Mouse (Mus musculus) natural killer cell, adult 2 months (primary cell): ENCODE data around the gene Zfp275.
"Not testable (repeated sequence)": the region's sequence is repeated elsewhere in the genome, so short reads cannot be mapped to it uniquely, and the experiment has no call there.

Experiments used
- DNase-seq, 2 experiments: peaks; one replicate each; pipeline ENCODE4 v3.0.0; 2022; ENCODE audit warnings: low spot score in 2 of 2

Zfp275 gene

DNA sequence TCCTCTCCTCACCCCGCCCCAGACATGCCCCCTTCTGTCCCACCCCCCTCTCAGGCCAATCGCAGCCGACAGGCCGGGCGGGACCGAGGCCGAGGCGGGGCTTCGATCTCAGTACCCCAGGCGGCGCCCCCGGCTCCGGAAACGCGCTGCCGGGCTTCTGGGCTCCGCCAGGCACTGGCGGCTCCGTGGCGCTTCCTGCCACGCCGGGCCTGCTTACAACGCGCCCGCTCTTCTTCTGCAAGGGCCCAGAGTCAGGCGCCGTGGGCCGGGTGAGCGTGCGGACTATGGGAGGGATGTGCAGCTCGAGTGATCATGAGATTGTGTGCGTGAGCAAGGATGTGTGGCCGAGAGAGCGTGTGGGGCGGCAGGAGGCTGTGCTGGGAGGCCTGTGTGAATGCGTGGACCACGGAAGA is at the start of gene Zfp275:
TSS of gene Zfp275 (plus strand) at position 139 of the 413 bp plus-strand sequence.
- peak; percentile 58 to 67 for DNase-seq

DNA sequence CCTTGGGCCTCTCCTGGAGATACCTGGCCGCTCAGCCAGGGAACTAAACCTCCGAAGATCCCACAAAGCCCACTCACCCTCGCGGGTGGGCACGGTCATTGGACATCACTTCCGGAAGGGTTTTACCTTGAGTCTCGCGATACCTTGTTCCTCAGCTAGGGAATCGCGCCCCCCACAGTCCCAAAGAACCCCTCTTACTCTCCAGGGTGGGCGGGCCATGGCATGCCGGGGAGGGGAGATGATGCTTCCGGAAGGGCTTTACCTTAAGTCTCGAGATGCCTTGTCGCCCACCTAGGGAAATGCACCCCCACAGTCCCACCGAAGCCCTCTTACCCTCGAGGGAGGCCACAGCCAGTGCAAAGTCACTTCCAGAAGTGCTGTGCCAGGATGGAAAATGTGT is 49.5 kb upstream of the Zfp275 start, which contains the start of the genes Xlr5a and Xlr5c:
TSS of gene Xlr5a (minus strand) at position 101 of the 400 bp plus-strand sequence.
TSS of gene Xlr5c (minus strand) at position 101 of the 400 bp plus-strand sequence.
- not testable (repeated sequence) for DNase-seq

GRCm38 (mm10) chrX:73295745-73296144 is 46.7 kb upstream of the Zfp275 start:
- not testable (repeated sequence) for DNase-seq

DNA sequence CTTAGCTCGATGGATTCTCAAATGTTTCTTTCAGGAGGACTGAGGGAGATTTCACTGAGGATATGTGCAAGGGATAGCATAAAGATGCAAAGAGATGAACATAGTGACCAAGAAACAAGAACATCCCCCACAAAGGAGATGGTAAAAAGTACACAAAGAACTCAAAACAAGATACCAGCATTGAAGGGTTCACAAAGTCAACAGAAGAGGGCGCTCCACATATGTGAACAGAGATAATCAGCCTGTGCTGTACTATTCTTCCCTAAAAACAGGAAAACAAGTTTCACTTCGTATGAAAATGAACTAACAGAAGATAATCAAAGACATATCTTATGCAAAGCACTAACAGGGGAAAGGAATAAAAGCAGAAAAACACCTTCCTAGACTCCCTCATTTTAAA is 29.9 kb upstream of the Zfp275 start:
- DNase-seq: peak in 1 of 2 experiments; percentile 6

- DNase-seq: no peak
These were observed 21.4 kb upstream of the Zfp275 start for GRCm38 (mm10) chrX:73321029-73321428.

- DNase-seq: no peak
These were observed 15.2 kb upstream of the Zfp275 start for GRCm38 (mm10) chrX:73327215-73327614.

DNA sequence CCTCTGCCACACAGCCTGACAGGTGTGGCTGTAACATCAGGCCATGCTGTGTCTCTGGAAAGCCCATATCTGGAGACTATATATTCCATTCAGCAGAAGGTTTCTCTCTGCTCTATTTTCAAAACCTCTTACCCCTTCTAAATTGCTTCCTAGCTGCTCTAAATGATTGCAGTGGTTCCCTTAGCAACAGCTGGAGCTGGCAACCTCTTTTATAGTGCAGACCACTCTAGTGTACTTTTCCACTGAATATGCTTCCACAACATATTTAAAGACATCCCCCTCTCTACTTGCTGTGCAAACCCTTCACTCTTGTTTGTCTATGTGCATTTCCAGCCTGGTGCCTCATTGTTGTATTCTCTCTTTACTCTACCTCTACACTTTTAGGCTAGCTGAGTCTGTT is 8.9 kb upstream of the Zfp275 start:
- DNase-seq: no peak

- no peak for DNase-seq
These were observed 5.7 kb upstream of the Zfp275 start, which contains the start of gene Gm45015 for GRCm38 (mm10) chrX:73336740-73337139. Gene Gm45015, minus strand, starts transcription at chrX:73336840.

- DNase-seq: no peak
These were observed 948 bp upstream of the Zfp275 start for GRCm38 (mm10) chrX:73341473-73341872.

DNA sequence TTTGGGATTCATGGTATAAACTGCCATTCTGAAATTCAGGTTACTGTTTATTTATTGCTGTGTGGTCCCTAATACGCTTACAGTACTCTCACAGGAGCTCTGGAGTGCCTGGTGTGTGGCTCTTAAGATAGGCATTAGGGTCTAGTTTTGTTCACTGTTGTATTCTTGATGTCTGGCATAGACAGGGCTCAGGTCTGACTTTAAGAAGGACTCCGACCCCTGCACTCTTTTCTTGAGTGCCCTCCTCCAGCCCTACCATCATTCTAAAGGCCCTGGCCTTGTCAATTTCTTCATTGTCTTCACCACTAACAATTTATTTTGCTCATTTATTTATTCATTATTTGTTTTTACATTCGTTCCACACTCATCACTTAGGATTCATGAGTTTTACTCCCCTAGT is 353 bp upstream of the Zfp275 start:
- DNase-seq: no peak

DNA sequence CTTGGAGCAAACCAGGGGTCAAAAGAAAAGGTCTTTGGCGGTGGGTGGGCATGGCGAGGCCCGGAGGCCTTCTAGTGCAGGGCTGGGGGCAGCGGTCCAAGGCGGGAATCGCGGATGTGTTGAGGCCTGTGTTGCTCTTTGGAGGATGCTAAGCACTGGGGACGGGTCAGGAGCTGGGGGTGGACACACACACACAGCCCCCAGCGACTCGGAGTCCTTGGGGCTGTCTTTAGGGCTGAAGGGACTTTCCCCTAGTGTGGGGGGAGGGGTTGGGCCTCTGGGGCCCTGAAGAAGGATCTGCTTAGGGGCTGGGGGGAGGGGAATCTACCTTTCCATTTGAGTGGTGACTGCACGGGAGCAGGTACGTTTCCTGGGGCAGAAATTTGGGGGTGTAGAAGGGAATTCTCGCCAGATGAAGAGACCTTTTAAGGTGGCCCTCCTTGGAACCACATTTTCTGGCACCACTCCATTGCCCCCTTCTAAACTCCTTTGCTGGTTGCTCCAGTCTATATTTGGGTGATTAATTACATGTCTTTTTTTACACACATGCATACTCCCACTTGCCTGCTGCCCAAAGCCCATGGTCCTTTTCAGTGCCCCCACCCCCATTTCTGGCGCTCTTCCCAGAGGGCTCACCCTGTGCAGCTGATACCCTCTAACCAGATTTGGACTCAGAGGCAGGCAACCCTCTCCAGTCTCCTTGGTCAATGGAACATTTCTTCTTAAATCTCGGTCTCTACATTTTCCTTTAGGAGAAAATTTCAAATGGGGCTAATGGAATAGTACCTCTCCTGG is 717 bp downstream of the Zfp275 start:
- peak; percentile 28 to 35 for DNase-seq

DNA sequence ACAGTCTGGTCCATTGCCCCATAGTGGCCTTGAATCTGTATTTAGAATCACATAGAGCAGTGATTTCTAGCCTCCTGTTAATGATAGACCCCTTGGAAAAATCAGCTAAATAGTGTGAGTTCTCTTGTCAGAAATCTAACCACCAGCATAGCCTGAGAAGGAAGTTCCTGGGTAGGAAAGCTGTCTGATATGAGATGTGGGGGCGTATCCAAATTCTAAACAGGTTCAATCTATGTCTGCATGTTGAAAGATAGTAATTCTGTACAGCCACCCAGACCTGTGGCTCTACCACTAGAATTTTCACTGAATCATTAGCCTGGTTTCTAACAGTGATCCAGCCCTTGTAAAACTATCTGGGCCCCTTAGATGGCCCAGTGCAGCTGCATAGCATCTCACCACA is 1.4 kb downstream of the Zfp275 start:
- no peak for DNase-seq

DNA sequence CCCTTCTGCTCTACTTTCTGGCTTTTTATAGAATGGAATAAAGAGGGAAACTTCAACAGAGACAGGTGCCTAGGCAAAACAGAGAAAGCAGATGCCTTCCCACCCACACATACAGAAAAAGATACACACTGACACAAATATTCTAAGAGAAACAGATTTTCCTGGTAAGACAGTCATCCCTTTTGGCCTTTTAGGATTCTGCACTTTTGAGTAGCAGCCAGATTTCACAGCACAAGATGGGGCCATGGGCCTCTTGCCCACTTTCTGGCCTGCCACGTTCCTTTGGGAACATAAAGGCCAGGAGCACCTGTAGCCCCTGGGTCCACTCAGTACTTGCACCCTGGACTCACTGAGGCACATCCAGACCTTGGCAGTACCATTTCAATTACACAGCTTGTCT is 1.9 kb downstream of the Zfp275 start:
- no peak for DNase-seq

DNA sequence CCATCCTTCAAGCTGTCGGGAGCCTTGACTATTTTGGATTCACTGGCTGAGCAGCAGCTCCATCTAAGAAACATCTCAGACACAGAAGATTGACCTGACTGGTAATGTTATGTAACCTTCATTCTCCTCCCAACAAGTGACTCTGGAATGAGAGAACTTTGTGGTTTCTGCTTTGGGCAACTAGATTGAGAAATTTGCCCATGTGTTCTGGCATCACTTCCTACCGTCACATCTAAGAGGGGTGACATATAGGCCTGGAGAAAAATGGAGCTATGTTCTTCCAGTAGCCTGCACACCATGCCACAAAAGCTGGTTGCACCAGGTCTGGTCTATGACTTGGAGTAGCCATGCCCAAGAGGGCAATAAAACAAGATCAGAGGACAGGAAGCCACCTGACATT is 13.7 kb downstream of the Zfp275 start:
- DNase-seq: no peak

- DNase-seq: no peak
These were observed 14.3 kb downstream of the Zfp275 start for GRCm38 (mm10) chrX:73356719-73357118.

DNA sequence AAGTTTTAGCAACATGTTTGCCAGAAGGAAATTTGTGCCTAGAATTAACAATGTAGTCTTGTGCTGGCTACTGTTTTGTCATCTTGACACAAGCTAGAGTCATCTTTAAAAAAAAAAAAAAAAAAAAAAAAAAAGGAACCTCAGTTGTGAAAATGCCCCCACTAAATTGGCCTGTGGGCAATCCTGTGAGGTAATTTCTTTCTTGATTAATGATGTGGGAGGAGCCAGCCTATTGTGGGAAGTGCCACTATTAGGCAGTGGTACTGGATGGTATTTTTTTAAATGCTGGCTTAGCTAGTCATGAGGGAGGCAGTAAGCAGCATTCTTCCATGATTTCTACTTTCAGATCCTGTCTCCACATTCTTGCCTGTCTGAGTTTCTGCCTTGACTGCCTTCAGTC is 20.9 kb downstream of the Zfp275 start:
- DNase-seq: no peak

DNA sequence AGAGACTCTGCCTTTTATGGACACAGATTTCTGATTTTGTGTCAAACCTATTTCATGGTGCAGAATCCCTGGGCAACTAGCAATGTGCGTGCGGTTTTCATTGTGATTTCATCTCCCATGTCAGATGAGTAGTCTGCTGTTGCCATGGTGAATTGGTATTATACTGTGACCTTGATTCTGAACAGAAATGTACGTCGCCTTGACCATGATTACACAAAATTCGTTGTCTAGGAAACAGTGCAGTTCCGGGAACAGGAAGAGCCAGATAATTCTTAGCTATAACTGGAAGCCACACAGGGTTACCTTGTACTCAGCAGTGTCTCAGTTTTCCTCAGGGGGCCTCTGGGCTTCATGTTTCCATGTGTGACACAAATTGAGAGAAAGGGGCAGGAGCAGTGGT is 42.0 kb downstream of the Zfp275 start:
- DNase-seq: no peak

DNA sequence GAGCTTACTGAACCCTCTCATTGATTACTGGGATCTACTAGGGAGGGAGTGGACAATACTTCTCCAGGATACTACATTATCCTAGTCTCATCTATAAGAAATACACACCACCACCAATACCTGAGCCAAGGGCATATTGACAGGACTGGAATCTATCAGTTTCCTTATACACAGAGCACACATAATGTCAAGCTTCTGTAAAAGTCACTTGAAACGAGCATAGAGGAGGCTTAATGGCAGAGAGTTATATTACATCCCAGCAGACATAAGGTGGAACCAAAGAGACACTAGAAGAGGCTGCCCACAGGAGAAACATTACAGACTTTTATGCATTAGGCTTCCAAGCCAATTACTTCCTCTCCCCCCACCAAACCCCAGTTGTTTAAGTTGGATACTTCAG is 42.5 kb downstream of the Zfp275 start:
- DNase-seq: no peak

DNA sequence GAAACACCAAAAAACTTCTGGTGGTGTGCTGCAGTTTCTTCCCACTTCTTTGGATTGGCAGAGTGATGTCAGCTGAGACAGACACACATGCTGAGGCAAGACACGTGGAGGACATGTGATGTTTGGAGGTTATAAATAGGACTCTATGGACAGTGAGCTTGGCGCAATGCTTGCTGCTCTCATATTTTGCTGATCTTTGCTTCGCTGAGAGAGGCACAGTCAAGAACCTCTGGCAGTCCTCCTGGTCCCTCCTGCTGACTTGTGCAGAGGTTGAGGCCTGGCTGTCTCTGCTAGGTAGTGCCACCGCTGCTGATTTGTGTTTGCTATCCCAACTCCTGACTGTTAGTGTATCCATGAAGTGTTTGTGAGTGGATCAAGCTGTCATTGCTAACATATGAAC is 49.1 kb downstream of the Zfp275 start:
- DNase-seq: no peak

- DNase-seq: no peak
These were observed 54.0 kb downstream of the Zfp275 start for GRCm38 (mm10) chrX:73396446-73396845.

DNA sequence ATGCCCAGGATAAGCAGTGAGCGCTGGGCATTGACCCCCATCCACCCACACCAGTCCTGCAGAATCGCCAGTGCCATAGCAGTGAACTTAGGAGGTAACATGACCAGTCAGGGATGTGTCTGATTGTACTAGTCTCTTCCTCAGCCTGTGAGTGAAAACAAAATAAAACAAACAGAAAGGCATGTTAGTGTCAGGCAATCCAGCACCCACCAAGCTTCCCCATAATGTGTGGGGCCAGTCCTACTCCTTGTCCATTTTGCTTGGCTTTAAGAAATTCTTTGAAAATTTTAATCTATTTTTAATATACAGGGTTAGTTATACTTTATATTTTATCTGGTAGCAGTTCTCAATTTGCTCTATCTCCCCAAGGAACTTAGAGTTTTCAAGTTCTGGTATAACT is 56.2 kb downstream of the Zfp275 start, which contains the start of gene Gm18336:
TSS of gene Gm18336 (minus strand) at position 101 of the 400 bp plus-strand sequence.
- DNase-seq: not testable (repeated sequence)

GRCm38 (mm10) chrX:73400951-73401350 is 58.5 kb downstream of the Zfp275 start:
- no peak for DNase-seq

GRCm38 (mm10) chrX:73401616-73402015 is 59.2 kb downstream of the Zfp275 start:
- no peak for DNase-seq
